Mouse (Mus musculus): ENCODE measurements around the gene Abcg1.

DNA sequence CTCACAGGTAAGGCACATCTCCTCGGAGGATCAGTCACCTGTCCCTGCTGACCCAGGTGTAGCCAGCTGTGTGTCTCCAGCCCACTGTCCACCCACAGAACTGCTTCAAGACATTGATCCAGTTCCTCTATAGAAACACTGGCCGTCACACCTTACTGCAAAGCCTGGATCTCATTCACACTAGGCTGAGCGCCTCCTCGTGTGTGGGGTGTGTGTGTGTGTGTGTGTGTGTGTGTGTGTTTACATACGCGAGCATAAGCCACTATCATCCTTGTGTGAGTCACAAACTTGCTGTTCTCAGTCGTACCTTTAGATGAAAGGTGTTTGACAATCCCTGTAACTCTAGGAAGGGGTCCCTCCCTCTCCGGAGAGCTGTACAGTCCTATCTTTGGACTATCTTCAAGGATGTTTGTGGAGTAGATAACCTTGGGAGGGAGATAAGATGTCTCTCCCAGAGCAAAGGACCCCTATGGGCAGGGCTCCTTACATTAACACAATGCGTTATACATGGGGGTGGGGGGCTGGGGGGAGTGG, 95.6 kb downstream of the Abcg1 start:
- TF ChIP-seq POLR2A (IDR thresholded peaks at IDR 0.05; ENCODE audit: insufficient read length, low read depth): no peak
- TF ChIP-seq USF1 (IDR thresholded peaks at IDR 0.05; ENCODE audit: low read depth): no peak
- TF ChIP-seq MAX (IDR thresholded peaks at IDR 0.05; ENCODE audit: low read depth): no peak
- no peak for TF ChIP-seq CEBPB (IDR thresholded peaks at IDR 0.05; ENCODE audit: insufficient read depth, poor library complexity, severe bottlenecking)
- no peak for TF ChIP-seq E2F4 (IDR thresholded peaks at IDR 0.05; ENCODE audit: insufficient read depth)
- TF ChIP-seq MYOD1 (IDR thresholded peaks at IDR 0.05; ENCODE audit: control insufficient read depth in 1 of 3, insufficient read length in 2 of 3, low read depth in 2 of 3): no peak
- no peak for TF ChIP-seq POLR2AphosphoS2 (IDR thresholded peaks at IDR 0.05; ENCODE audit: insufficient read length, low read depth)
- no peak for TF ChIP-seq REST (IDR thresholded peaks at IDR 0.05; ENCODE audit: insufficient read depth, insufficient read length)

All from myocyte (in vitro differentiated cells).